Mouse (Mus musculus) C2C12 (cell line): Measurements from ENCODE around the gene Gtf2e1. TPM values are rescaled to one million over a fixed set of nuclear protein-coding genes. Genes with fewer than 3 reads are reported as not detected.

Experiments
- H3K27me3 ChIP-seq: one replicate; pipeline ENCODE4 v1.6.1; 2011; ENCODE audit not compliant: control insufficient read depth, insufficient read depth, insufficient read length
- H3K36me3 ChIP-seq: one replicate; pipeline ENCODE4 v1.6.1; 2011; ENCODE audit not compliant: control insufficient read depth, insufficient read depth
- H3K4me3 ChIP-seq: one replicate; pipeline ENCODE4 v1.5.1; 2011; ENCODE audit warnings: mild to moderate bottlenecking, control low read depth; ENCODE audit not compliant: poor library complexity, insufficient read depth, severe bottlenecking
- H3K79me2 ChIP-seq: one replicate; pipeline ENCODE4 v1.6.1; 2011; ENCODE audit not compliant: control insufficient read depth, insufficient read depth
- H3K79me3 ChIP-seq: one replicate; pipeline ENCODE4 v1.6.1; 2011; ENCODE audit warnings: low read depth, control low read depth
- H3ac ChIP-seq: one replicate; pipeline ENCODE3; 2011; ENCODE audit warnings: low read depth; ENCODE audit not compliant: control insufficient read depth, insufficient read length
- CEBPB ChIP-seq: IDR thresholded peaks from one replicate; pipeline ENCODE4 v1.6.1; 2011; ENCODE audit warnings: low read depth, mild to moderate bottlenecking, control low read depth, moderate library complexity
- CTCF ChIP-seq: IDR thresholded peaks from one replicate; pipeline ENCODE4 v1.5.1; 2011; ENCODE audit not compliant: control insufficient read depth, insufficient read depth, insufficient read length
- FOSL1 ChIP-seq: IDR thresholded peaks from one replicate; pipeline ENCODE4 v1.8.0; 2011; ENCODE audit warnings: mild to moderate bottlenecking, low read length; ENCODE audit not compliant: poor library complexity, insufficient read depth, severe bottlenecking
- MAX ChIP-seq: IDR thresholded peaks from one replicate; pipeline ENCODE4 v1.6.1; 2011; ENCODE audit warnings: mild to moderate bottlenecking, control low read depth
- MYOD1 ChIP-seq: IDR thresholded peaks from one replicate; pipeline ENCODE4 v1.6.1; 2011; ENCODE audit warnings: low read depth; ENCODE audit not compliant: control insufficient read depth, insufficient read length
- MYOG ChIP-seq: IDR thresholded peaks from one replicate; pipeline ENCODE4 v1.6.1; 2011; ENCODE audit not compliant: control insufficient read depth, insufficient read length; ENCODE audit errors: extremely low read depth
- USF1 ChIP-seq: IDR thresholded peaks from one replicate; pipeline ENCODE4 v1.6.1; 2011; ENCODE audit warnings: low read depth, mild to moderate bottlenecking, control low read depth, moderate library complexity
- polyA plus RNA-seq: library from polyadenylated mRNA; unstranded; fragments of >200 nt; fragmentation: generic; extraction: Trizol; gene quantifications from one replicate; pipeline ENCODE4 v1.2.1, GENCODE M21; 2012; ENCODE audit warnings: missing spikeins

Gtf2e1 gene
- polyA plus RNA-seq, 1 experiment, result 10.2 TPM

GRCm38 (mm10) chr16:37495017-37495416, 44.6 kb downstream of the Gtf2e1 start:
- TF ChIP-seq CTCF (no peak), FOSL1 (no peak), USF1 (no peak), MYOD1 (no peak), CEBPB (no peak), MAX (no peak), MYOG (no peak)

GRCm38 (mm10) chr16:37486826-37487612, 52.6 kb downstream of the Gtf2e1 start:
- H3K79me3 ChIP-seq, result no peaks in the 10 kb centered on the region
- H3ac ChIP-seq, result no peak overlapping the region
- no peaks in the 10 kb centered on the region for H3K27me3 ChIP-seq
- H3K79me2 ChIP-seq, result no peaks in the 10 kb centered on the region
- no peak overlapping the region for H3K4me3 ChIP-seq
- TF ChIP-seq MYOG (no peak), MYOD1 (no peak), USF1 (no peak), CTCF (no peak), MAX (no peak), FOSL1 (no peak), CEBPB (no peak)
- H3K36me3 ChIP-seq, result no peaks in the 10 kb centered on the region

More at GRCm38 (mm10) chr16:37495017-37495416, 44.6 kb downstream of the Gtf2e1 start:
- Histone ChIP-seq H3K79me2 (no peaks in the 10 kb centered on the region), H3K27me3 (no peaks in the 10 kb centered on the region), H3ac (no peak overlapping the region), H3K4me3 (no peak overlapping the region), H3K36me3 (no peaks in the 10 kb centered on the region), H3K79me3 (no peaks in the 10 kb centered on the region)

DNA sequence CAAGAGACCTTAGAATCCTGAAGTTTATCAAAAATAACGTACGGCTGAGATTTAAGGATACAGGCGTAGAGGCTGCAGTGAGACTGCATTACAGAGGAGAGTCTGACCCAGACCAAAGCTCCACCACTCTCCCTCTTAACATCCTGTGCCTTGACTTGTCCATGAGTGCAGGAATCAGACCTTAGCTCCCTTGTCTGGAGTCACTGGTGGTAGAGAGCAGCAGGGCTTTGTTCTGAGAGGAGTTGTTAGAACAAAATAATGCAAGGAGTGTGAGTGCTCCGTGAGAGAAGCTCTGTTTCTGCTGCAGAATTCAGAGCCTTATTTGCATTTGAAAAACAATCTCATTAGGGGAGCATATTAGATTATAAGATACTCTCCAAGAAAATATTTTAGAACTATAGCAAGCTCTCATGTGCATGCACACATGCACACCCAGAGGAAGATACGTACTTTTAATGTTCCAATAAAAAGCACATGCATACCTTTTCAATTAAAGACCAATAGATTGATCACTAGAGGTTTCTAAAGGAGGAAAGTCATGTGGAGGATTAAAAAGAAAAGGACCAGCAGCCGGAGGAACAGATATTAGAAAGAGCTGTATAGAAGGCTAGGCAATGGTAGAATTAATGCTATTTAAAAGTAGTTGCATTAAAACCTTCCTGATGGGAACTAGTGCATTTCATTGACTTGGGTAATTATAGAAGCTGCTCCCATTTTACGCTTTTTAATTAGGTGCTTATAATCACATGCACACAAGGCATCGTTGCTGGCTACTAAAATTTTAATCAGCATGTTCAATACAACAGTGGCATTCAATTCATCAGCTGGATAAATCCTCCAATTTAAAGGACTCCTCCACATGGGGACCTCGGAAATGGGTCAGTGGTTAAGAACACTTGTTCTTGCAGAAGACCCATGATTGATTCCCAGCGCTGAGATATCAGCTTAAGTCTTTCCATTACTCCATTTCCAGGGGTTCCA, 61.0 kb downstream of the Gtf2e1 start:
- Histone ChIP-seq H3K79me2 (no peaks in the 10 kb centered on the region), H3ac (no peak overlapping the region), H3K4me3 (no peak overlapping the region), H3K79me3 (no peaks in the 10 kb centered on the region), H3K27me3 (peaks cover 3% of the 10 kb centered on the region), H3K36me3 (no peaks in the 10 kb centered on the region)
- TF ChIP-seq MYOD1 (no peak), CEBPB (no peak), MAX (no peak), FOSL1 (no peak), MYOG (no peak), CTCF (no peak), USF1 (no peak)

DNA sequence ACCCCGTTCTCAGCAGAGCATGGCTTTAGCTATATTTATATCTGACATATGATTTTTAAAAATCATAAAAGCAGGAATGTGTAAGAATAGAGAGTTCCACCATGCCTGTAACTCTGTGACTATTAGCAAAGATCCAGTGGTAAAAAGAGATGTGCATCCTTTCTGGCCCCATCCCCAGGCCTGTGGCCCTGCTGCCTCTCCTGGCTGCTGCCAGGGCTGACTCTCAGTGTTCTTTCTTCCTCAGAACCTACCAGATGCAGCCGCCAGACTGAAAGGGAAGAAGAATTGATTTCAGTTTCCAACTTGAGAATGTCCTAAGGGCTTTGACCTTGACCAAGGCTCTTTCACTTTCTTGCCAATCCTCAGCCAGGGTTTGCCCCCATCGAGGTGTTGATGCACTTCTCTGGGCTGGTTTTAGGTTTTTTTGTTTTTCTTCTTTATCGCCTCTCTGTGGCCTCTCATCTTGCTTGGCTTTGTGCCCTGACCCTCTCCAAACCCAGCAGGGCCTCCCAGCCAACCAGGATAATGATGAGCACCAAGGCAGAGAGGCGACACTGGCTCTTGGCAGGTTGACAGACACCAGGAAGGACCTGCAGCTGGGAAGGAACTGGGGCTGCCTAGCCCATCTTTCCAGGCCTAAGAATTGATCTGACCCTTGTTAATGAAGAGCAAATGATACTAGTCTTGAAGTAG, 66.8 kb downstream of the Gtf2e1 start:
- TF ChIP-seq MAX, result no peak
- no peak for TF ChIP-seq FOSL1
- TF ChIP-seq USF1, result no peak
- TF ChIP-seq CTCF, result no peak
- TF ChIP-seq CEBPB, result no peak
- TF ChIP-seq MYOG, result no peak
- TF ChIP-seq MYOD1, result no peak
- Histone ChIP-seq H3K79me3 (no peaks in the 10 kb centered on the region), H3ac (no peak overlapping the region), H3K36me3 (no peaks in the 10 kb centered on the region), H3K79me2 (no peaks in the 10 kb centered on the region), H3K27me3 (no peaks in the 10 kb centered on the region), H3K4me3 (no peak overlapping the region)

DNA sequence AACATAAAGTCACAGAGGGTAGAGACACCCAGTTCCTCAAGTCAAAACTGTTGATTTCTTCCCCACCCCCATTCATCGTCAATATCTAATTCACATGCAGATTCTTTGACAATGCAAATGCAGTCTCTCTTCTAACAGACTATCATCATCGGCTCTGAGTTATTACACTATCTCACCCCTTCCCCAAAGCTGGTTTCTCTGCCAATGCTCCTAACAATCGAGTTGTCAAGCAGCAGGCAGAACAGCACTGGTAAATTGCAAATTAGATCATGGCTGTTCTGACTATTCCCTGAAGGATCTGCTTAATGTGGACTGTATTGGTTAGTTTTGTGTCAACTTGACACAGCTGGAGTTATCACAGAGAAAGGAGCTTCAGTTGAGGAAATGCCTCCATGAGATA, 70.0 kb downstream of the Gtf2e1 start:
- Histone ChIP-seq H3K79me2 (no peaks in the 10 kb centered on the region), H3K79me3 (no peaks in the 10 kb centered on the region), H3K4me3 (no peak overlapping the region), H3K27me3 (no peaks in the 10 kb centered on the region), H3ac (no peak overlapping the region), H3K36me3 (no peaks in the 10 kb centered on the region)
- TF ChIP-seq MAX (no peak), MYOG (no peak), CTCF (no peak), FOSL1 (no peak), CEBPB (no peak)
